Mouse (Mus musculus): ENCODE measurements at regions not wholly inside any gene's neighbourhood (a gene's known extent, or its start where the extent isn't known, plus 50 kb on each side); places are given as distances from the start of the nearest gene placed in this dataset.

DNA sequence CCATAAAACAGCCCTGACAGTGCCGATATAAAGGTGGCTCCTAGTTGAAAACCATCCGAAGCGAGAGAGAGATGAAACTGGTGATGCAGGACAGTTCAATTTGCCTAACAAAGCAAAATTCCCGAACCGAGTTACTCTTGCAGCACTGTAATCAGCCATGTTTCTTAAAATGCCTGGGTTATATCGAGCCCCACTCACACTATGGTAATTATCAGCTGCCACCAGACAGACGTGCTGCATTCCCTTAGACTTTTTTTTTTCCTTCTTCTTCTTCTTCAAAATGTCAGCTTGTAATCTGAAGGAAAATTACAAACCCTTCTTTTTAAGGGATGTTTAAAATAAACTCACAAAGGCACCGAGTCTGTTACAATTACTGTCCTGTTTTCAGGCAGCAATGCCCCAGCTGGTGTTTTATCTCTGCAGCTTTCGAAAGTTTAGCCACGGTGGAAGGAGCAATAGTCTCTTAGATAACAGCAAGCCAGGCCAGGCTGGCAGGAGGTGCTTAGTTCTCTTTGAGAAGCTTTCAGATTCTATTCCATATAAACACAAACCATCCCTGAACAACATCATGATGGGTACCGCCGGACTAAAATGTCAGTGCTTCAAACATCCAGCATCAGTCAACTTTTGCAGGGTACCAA, 289.4 kb upstream of the Atp2b1 start:
- Histone ChIP-seq H3K36me3 (ENCODE audit: insufficient read depth) (no peaks in the 10 kb centered on the region), H3K9ac (no peak overlapping the region), H3K4me3 (ENCODE audit: low read depth, low read length) (no peak overlapping the region), H3K4me2 (ENCODE audit: low read depth) (no peak overlapping the region), H3K27me3 (ENCODE audit: insufficient read depth, low read length) (no peaks in the 10 kb centered on the region), H3K9me3 (ENCODE audit: low read length) (no peaks in the 10 kb centered on the region), H3K4me1 (ENCODE audit: insufficient read depth) (no peaks in the 10 kb centered on the region), H3K27ac (ENCODE audit: low read depth, low read length) (no peak overlapping the region)
- WGBS: 52% methylated on average over 12 of the region's 12 CpGs
- DNase-seq: peak; percentile 18
- peak; percentile 51; the same call in 1 of the 2 replicates for ATAC-seq
- no peak for TF ChIP-seq CTCF (IDR thresholded peaks at IDR 0.05; ENCODE audit: low read depth)

DNA sequence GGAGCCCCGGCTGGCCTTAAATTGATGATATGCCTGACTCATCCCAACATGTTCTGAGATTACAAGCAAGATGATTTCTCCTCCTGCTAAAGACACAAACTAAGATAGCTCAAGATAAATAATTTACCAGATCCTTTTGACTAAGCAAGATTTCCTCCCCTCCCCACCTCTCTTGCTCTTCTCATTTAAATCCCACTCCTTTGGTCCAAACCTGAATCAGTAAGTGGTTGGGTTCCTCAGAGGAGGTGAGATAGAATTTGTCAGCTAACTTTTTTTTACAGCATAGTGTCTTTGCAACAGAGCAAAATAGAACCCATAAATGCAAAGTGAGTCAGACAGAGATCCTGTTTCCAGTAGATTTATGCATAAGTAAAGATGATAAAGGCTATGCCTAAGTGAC, 286.0 kb upstream of the Atp2b1 start:
- H3K4me2 ChIP-seq (ENCODE audit: low read depth): no peak overlapping the region
- H3K4me1 ChIP-seq (ENCODE audit: insufficient read depth): no peaks in the 10 kb centered on the region
- H3K27ac ChIP-seq (ENCODE audit: low read depth, low read length): no peak overlapping the region
- no peak for TF ChIP-seq CTCF (IDR thresholded peaks at IDR 0.05; ENCODE audit: low read depth)
- H3K4me3 ChIP-seq (ENCODE audit: low read depth, low read length): no peak overlapping the region
- H3K9me3 ChIP-seq (ENCODE audit: low read length): no peaks in the 10 kb centered on the region
- H3K9ac ChIP-seq: no peak overlapping the region
- WGBS: 97% methylated on average over 1 of the region's 1 CpGs
- no peaks in the 10 kb centered on the region for H3K36me3 ChIP-seq (ENCODE audit: insufficient read depth)
- DNase-seq (no peak), ATAC-seq (no peak)
- no peaks in the 10 kb centered on the region for H3K27me3 ChIP-seq (ENCODE audit: insufficient read depth, low read length)

DNA sequence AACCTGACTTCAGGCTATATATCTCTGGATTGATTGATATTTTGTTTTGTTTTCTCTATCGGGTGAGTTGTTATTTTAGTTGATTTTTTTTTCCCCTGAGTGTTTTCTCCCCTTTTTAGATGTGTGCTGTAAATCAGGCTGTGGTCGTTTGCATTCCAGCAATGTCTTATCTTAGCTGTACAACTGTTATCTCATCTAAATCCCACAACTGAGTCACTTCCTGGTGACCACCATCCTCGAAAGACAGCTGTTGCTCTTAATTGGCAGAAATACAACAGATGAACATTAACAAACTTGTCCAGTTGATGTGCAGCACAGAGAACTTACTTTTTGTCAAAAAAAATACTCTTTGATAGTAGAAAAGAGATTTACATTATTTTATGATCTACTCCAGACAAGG, 285.0 kb upstream of the Atp2b1 start:
- Histone ChIP-seq H3K36me3 (ENCODE audit: insufficient read depth) (no peaks in the 10 kb centered on the region), H3K4me3 (ENCODE audit: low read depth, low read length) (no peak overlapping the region), H3K27me3 (ENCODE audit: insufficient read depth, low read length) (no peaks in the 10 kb centered on the region), H3K27ac (ENCODE audit: low read depth, low read length) (no peak overlapping the region), H3K4me1 (ENCODE audit: insufficient read depth) (no peaks in the 10 kb centered on the region), H3K9ac (no peak overlapping the region), H3K4me2 (ENCODE audit: low read depth) (no peak overlapping the region), H3K9me3 (ENCODE audit: low read length) (no peaks in the 10 kb centered on the region)
- no peak for TF ChIP-seq CTCF (IDR thresholded peaks at IDR 0.05; ENCODE audit: low read depth)
- DNase-seq: no peak
- ATAC-seq: no peak
- WGBS: 68% methylated on average over 3 of the region's 3 CpGs

DNA sequence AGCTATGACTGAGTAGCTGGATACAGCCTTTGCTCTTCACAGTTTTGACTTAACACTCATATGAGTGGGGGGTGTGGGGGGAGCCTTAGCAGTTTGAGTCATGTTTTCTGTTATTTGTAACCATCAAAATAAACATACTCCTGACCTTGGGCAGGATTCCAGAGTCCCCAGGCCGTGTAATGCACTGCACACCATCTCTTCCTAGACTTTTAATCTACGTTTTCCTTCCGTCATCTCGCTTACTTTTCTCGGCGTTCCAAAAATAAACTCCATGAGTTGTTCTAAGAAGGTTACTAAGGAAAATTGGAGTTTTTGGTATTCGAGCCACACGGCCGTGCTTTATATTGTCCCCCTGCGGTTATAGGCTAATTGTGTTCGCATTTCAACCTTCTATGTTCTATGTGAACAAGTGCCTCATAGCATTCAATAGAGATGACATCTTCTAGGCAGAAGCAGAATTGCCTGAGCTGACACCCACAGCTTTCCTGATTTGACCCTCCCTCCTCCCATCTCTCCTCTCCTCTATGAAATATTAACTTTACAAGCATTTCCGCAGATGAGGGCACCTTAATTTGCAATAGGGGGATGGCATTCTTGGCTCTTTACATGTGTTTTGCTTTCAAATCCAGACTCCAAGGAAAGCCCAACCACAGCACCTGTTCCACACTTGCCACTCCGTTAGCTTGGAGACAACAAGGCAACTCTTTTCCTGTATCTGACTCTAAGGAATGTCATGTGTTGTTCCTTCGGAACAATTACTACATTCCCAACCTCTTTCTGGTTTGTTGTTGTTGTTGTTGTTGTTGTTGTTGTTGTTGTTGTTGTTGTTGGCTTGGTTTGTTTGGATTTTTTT, 276.2 kb upstream of the Atp2b1 start:
- Histone ChIP-seq H3K9me3 (ENCODE audit: low read length) (no peaks in the 10 kb centered on the region), H3K9ac (no peak overlapping the region), H3K36me3 (ENCODE audit: insufficient read depth) (no peaks in the 10 kb centered on the region), H3K27me3 (ENCODE audit: insufficient read depth, low read length) (no peaks in the 10 kb centered on the region), H3K4me2 (ENCODE audit: low read depth) (no peak overlapping the region), H3K4me3 (ENCODE audit: low read depth, low read length) (no peak overlapping the region), H3K27ac (ENCODE audit: low read depth, low read length) (no peak overlapping the region), H3K4me1 (ENCODE audit: insufficient read depth) (no peaks in the 10 kb centered on the region)
- no peak for TF ChIP-seq CTCF (IDR thresholded peaks at IDR 0.05; ENCODE audit: low read depth)
- DNase-seq: no peak
- 80% methylated on average over 14 of the region's 14 CpGs for WGBS
- ATAC-seq: no peak

DNA sequence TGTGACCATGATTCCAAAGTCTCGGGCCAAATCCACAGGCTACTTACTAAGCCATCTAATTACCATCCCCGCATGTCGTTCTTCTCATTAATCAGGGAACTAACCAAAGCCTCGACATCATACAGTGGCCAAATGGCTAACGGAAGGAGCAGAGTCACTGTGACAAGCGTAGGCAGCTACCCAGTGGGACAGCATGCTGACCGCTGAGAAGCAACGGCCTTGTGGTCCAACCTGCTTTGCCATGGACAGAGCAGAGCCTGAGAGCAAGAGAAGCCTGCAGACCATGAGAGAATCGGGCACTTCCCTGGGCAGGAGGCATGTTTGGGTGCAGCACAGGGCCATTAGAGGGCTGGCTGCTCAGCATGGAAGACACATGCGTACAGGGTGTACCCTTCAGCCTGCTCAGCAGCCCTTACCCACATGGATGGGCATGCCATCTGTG, 268.5 kb upstream of the Atp2b1 start:
- no peak overlapping the region for H3K4me2 ChIP-seq (ENCODE audit: low read depth)
- no peaks in the 10 kb centered on the region for H3K9me3 ChIP-seq (ENCODE audit: low read length)
- WGBS: 66% methylated on average over 10 of the region's 10 CpGs
- no peak for TF ChIP-seq CTCF (IDR thresholded peaks at IDR 0.05; ENCODE audit: low read depth)
- ATAC-seq (peak; percentile 90), DNase-seq (peak; percentile 62)
- H3K27ac ChIP-seq (ENCODE audit: low read depth, low read length): peak overlapping the region; percentile 72
- H3K9ac ChIP-seq: no peak overlapping the region
- no peak overlapping the region for H3K4me3 ChIP-seq (ENCODE audit: low read depth, low read length)
- no peaks in the 10 kb centered on the region for H3K36me3 ChIP-seq (ENCODE audit: insufficient read depth)
- H3K4me1 ChIP-seq (ENCODE audit: insufficient read depth): peaks cover 12% of the 10 kb centered on the region; the same call in 1 of the 2 replicates
- no peaks in the 10 kb centered on the region for H3K27me3 ChIP-seq (ENCODE audit: insufficient read depth, low read length)

DNA sequence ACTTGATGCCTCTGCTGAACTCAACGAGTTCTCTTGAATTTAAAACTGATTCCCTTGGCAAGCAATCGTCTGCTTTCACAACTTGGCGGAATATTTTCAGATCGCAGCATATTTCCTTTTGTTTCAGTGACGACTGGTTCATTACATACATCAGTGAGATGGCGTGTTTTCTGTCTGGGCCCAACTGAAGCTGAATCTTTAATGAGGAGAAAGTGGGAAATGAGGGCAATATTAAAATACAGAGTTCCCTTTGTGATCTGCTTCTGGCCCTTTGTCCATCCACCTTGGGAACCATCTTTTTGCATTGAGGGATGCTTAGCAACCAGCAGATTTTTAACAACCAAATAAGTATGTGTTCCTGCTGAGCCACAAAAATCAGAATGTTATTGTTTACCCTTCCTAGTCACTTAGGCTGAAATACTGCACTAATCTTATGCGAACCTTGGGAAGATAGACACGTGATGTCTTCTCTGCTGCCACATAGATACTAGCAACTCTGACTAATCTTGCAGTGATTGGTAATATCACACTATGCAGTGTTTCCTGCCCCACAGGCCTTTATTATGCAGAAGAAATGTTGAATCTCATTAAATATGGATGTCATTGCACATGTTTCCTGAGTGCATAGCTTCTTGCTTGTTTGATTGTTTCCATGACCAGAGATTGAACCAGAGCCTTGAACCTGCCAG, 267.8 kb upstream of the Atp2b1 start:
- Histone ChIP-seq H3K9ac (no peak overlapping the region), H3K27ac (ENCODE audit: low read depth, low read length) (peak overlapping the region; percentile 72), H3K27me3 (ENCODE audit: insufficient read depth, low read length) (no peaks in the 10 kb centered on the region), H3K9me3 (ENCODE audit: low read length) (no peaks in the 10 kb centered on the region), H3K4me2 (ENCODE audit: low read depth) (no peak overlapping the region), H3K4me3 (ENCODE audit: low read depth, low read length) (no peak overlapping the region), H3K36me3 (ENCODE audit: insufficient read depth) (no peaks in the 10 kb centered on the region), H3K4me1 (ENCODE audit: insufficient read depth) (peaks cover 12% of the 10 kb centered on the region; the same call in 1 of the 2 replicates)
- TF ChIP-seq CTCF (IDR thresholded peaks at IDR 0.05; ENCODE audit: low read depth): no peak
- 24% methylated on average over 8 of the region's 8 CpGs for WGBS
- ATAC-seq (peak; percentile 79), DNase-seq (peak; percentile 81)

All from forebrain, postnatal 0 days (tissue).